Mouse (Mus musculus): ENCODE measurements around the gene Limch1. TPM values are rescaled to one million over a fixed set of nuclear protein-coding genes. Genes with fewer than 3 reads are reported as not detected.

The Limch1 gene
- 7.5 and 7.6 TPM in 2 replicates for total RNA-seq (2012; rRNA removed)

GRCm38 (mm10) chr5:66745390-66745995, at the start of gene Limch1:
Limch1 (plus strand) TSS chr5:66745827.
- Histone ChIP-seq H3K27ac (ENCODE audit: insufficient read depth, low read depth, low read length, poor library complexity, severe bottlenecking) (no peak within 1 kb of the TSS), H3K4me3 (ENCODE audit: insufficient read depth in 1 of 2, low read depth in 1 of 2, low read length in 2 of 2, poor library complexity in 1 of 2, severe bottlenecking in 1 of 2) (peak within 1 kb of the TSS; percentile 66 to 91), H3K9ac (ENCODE audit: insufficient read depth, low read depth, low read length, poor library complexity, severe bottlenecking) (peak within 1 kb of the TSS; percentile 42), H3K9me3 (ENCODE audit: control insufficient read depth, insufficient read depth, low read depth, low read length) (no peaks in the 10 kb centered on the region), H3K36me3 (ENCODE audit: control insufficient read depth, insufficient read depth, low read length, poor library complexity, severe bottlenecking) (no peaks in the 10 kb centered on the region), H3K4me1 (ENCODE audit: control insufficient read depth in 2 of 2, insufficient read depth in 2 of 2, low read length in 2 of 2, poor library complexity in 1 of 2) (no peaks in the 10 kb centered on the region)
- in situ Hi-C loops (cut with MboI; ENCODE audit: low sequenced_read_pairs in 2 of 2, unreplicated experiment in 2 of 2) = no loop called here
- TF ChIP-seq HCFC1 (IDR thresholded peaks at IDR 0.05; ENCODE audit: borderline replicate concordance, insufficient read depth, low read length) = no peak
- no peak for TF ChIP-seq ZC3H11A (IDR thresholded peaks at IDR 0.05; ENCODE audit: borderline replicate concordance, low read depth, low read length)
- no peak for TF ChIP-seq MAFK (IDR thresholded peaks at IDR 0.05; ENCODE audit: insufficient read depth, low read depth, low read length)
- TF ChIP-seq ZNF384 (IDR thresholded peaks at IDR 0.05; ENCODE audit: low read depth, low read length) = no peak
- no peak for TF ChIP-seq CHD2 (IDR thresholded peaks at IDR 0.05; ENCODE audit: low read depth, low read length)
- DNase-seq (ENCODE audit: low read depth, low spot score) = no peak

GRCm38 (mm10) chr5:66697119-66697518, 48.5 kb upstream of the Limch1 start:
- H3K4me1 ChIP-seq (ENCODE audit: control insufficient read depth in 2 of 2, insufficient read depth in 2 of 2, low read length in 2 of 2, poor library complexity in 1 of 2) = no peaks in the 10 kb centered on the region
- no peaks in the 10 kb centered on the region for H3K36me3 ChIP-seq (ENCODE audit: control insufficient read depth, insufficient read depth, low read length, poor library complexity, severe bottlenecking)
- no peak for DNase-seq (ENCODE audit: low read depth, low spot score)
- H3K27ac ChIP-seq (ENCODE audit: insufficient read depth, low read depth, low read length, poor library complexity, severe bottlenecking) = no peak overlapping the region
- no peaks in the 10 kb centered on the region for H3K9me3 ChIP-seq (ENCODE audit: control insufficient read depth, insufficient read depth, low read depth, low read length)
- H3K9ac ChIP-seq (ENCODE audit: insufficient read depth, low read depth, low read length, poor library complexity, severe bottlenecking) = no peak overlapping the region
- in situ Hi-C loops (cut with MboI; ENCODE audit: low sequenced_read_pairs in 2 of 2, unreplicated experiment in 2 of 2) = loop anchor here in 1 of 2 experiments (10.0 to 25.0 kb wide), 2 partner anchors 298 to 540 kb away; no protein-coding TSS in a partner anchor
- no peak overlapping the region for H3K4me3 ChIP-seq (ENCODE audit: insufficient read depth in 1 of 2, low read depth in 1 of 2, low read length in 2 of 2, poor library complexity in 1 of 2, severe bottlenecking in 1 of 2)
- TF ChIP-seq CHD2 (IDR thresholded peaks at IDR 0.05; ENCODE audit: low read depth, low read length) = no peak
- TF ChIP-seq MAFK (IDR thresholded peaks at IDR 0.05; ENCODE audit: insufficient read depth, low read depth, low read length) = no peak
- peak; percentile 69 for TF ChIP-seq ZC3H11A (IDR thresholded peaks at IDR 0.05; ENCODE audit: borderline replicate concordance, low read depth, low read length)
- TF ChIP-seq ZNF384 (IDR thresholded peaks at IDR 0.05; ENCODE audit: low read depth, low read length) = no peak
- no peak for TF ChIP-seq HCFC1 (IDR thresholded peaks at IDR 0.05; ENCODE audit: borderline replicate concordance, insufficient read depth, low read length)

GRCm38 (mm10) chr5:66699911-66700310, 45.7 kb upstream of the Limch1 start:
- H3K27ac ChIP-seq (ENCODE audit: insufficient read depth, low read depth, low read length, poor library complexity, severe bottlenecking) = no peak overlapping the region
- H3K36me3 ChIP-seq (ENCODE audit: control insufficient read depth, insufficient read depth, low read length, poor library complexity, severe bottlenecking) = no peaks in the 10 kb centered on the region
- H3K9me3 ChIP-seq (ENCODE audit: control insufficient read depth, insufficient read depth, low read depth, low read length) = no peaks in the 10 kb centered on the region
- no peak overlapping the region for H3K9ac ChIP-seq (ENCODE audit: insufficient read depth, low read depth, low read length, poor library complexity, severe bottlenecking)
- H3K4me3 ChIP-seq (ENCODE audit: insufficient read depth in 1 of 2, low read depth in 1 of 2, low read length in 2 of 2, poor library complexity in 1 of 2, severe bottlenecking in 1 of 2) = no peak overlapping the region
- in situ Hi-C loops (cut with MboI; ENCODE audit: low sequenced_read_pairs in 2 of 2, unreplicated experiment in 2 of 2) = loop anchor here (10.0 to 25.0 kb wide), 3 partner anchors 295 to 537 kb away; no protein-coding TSS in a partner anchor
- H3K4me1 ChIP-seq (ENCODE audit: control insufficient read depth in 2 of 2, insufficient read depth in 2 of 2, low read length in 2 of 2, poor library complexity in 1 of 2) = peaks cover 0 to 4% of the 10 kb centered on the region in 2 experiments; a peak in 1 of 4 replicates
- no peak for DNase-seq (ENCODE audit: low read depth, low spot score)
- TF ChIP-seq CHD2 (IDR thresholded peaks at IDR 0.05; ENCODE audit: low read depth, low read length) (no peak), HCFC1 (IDR thresholded peaks at IDR 0.05; ENCODE audit: borderline replicate concordance, insufficient read depth, low read length) (no peak), ZNF384 (IDR thresholded peaks at IDR 0.05; ENCODE audit: low read depth, low read length) (no peak)

GRCm38 (mm10) chr5:66701951-66702350, 43.7 kb upstream of the Limch1 start:
- Histone ChIP-seq H3K9ac (ENCODE audit: insufficient read depth, low read depth, low read length, poor library complexity, severe bottlenecking) (no peak overlapping the region), H3K4me1 (ENCODE audit: control insufficient read depth in 2 of 2, insufficient read depth in 2 of 2, low read length in 2 of 2, poor library complexity in 1 of 2) (peaks cover 0 to 4% of the 10 kb centered on the region in 2 experiments; a peak in 1 of 4 replicates), H3K4me3 (ENCODE audit: insufficient read depth in 1 of 2, low read depth in 1 of 2, low read length in 2 of 2, poor library complexity in 1 of 2, severe bottlenecking in 1 of 2) (no peak overlapping the region), H3K9me3 (ENCODE audit: control insufficient read depth, insufficient read depth, low read depth, low read length) (no peaks in the 10 kb centered on the region), H3K36me3 (ENCODE audit: control insufficient read depth, insufficient read depth, low read length, poor library complexity, severe bottlenecking) (no peaks in the 10 kb centered on the region), H3K27ac (ENCODE audit: insufficient read depth, low read depth, low read length, poor library complexity, severe bottlenecking) (no peak overlapping the region)
- TF ChIP-seq MAFK (IDR thresholded peaks at IDR 0.05; ENCODE audit: insufficient read depth, low read depth, low read length) (no peak), ZNF384 (IDR thresholded peaks at IDR 0.05; ENCODE audit: low read depth, low read length) (no peak), ZC3H11A (IDR thresholded peaks at IDR 0.05; ENCODE audit: borderline replicate concordance, low read depth, low read length) (no peak), HCFC1 (IDR thresholded peaks at IDR 0.05; ENCODE audit: borderline replicate concordance, insufficient read depth, low read length) (no peak), CHD2 (IDR thresholded peaks at IDR 0.05; ENCODE audit: low read depth, low read length) (no peak)
- DNase-seq (ENCODE audit: low read depth, low spot score) = no peak
- in situ Hi-C loops (cut with MboI; ENCODE audit: low sequenced_read_pairs in 2 of 2, unreplicated experiment in 2 of 2) = loop anchor here in 1 of 2 experiments (10.0 kb wide), 1 partner anchor 303 kb away; no protein-coding TSS in a partner anchor
